Mouse (Mus musculus) spleen, adult 2 months (tissue): ENCODE data around the gene Dock9.

Experiments
- CTCF ChIP-seq: fragments of 200-500 bp; IDR thresholded peaks from 2 replicates; pipeline ENCODE4 v1.5.1; 2011; ENCODE audit warnings: mild to moderate bottlenecking, inconsistent platforms; ENCODE audit not compliant: insufficient read depth, insufficient read length, insufficient replicate concordance; ENCODE audit errors: extremely low read depth
- POLR2A ChIP-seq: fragments of 200-500 bp; IDR thresholded peaks from 2 replicates; pipeline ENCODE4 v1.6.1; 2011; ENCODE audit warnings: low read depth, low read length, inconsistent platforms

- TF ChIP-seq CTCF (no peak), POLR2A (no peak)
Observed at GRCm38 (mm10) chr14:121705644-121706043, 92.0 kb downstream of the Dock9 start.
